Mouse (Mus musculus) adrenal gland, postnatal 36 days (tissue): ENCODE measurements around the gene Mpdu1. TPM values are rescaled to one million over a fixed set of nuclear protein-coding genes. Genes with fewer than 3 reads are reported as not detected.
"Not testable (repeated sequence)": the region's sequence is repeated elsewhere in the genome, so short reads cannot be mapped to it uniquely, and the experiment has no call there.

Experiments
- DNase-seq, 2 experiments: peaks; one replicate each; pipeline ENCODE4 v3.0.0; 2021; ENCODE audit warnings: mixed read lengths in 1 of 2
- microRNA-seq: library from miRNA; unstranded; fragments of <30 nt; microRNA quantifications from one replicate; pipeline ENCODE4 v1.2.0, GENCODE M21; 2021
- total RNA-seq, 2 experiments: library from RNA; stranded (reverse); gene quantifications; 2 replicates each; pipeline ENCODE4 v1.2.3; 2021

Gene Mpdu1
- total RNA-seq, 2 experiments from 2014 or later: 91.4 to 126 TPM

DNA sequence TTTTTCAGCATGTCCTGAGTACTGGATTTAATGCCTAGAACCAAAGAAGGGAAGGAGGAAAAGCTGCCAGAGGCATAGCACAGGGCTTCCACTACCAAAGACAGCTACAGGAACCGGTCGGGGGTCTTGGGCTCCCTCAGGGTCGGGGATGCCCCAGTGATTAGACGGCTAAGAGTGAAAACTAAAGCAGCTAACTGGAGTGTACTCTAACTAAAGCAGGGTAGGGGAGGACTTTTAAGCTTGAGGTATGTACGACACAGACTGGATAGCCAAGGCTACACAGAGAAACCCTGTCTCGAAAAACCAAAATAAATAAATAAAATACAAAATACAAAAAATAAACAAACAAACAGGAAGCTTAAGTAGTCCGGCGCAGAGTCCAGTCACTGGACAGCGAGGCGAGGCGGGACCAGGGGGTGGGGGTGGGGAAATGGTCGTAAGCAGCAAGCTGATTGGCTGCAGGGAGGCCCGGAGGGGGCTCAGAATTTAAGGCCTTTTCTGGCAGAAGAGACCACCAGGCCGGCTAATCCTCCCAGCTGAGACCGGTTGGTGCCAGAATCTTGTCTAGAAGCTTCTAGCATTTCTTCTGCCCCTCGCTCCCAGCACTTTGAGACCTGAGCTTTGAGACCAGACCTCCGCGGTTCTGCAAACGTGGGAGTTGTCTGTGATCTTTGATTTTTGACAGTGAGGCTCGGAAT lies 40.7 kb downstream of the Mpdu1 start, which contains the start of gene Sat2:
Gene Sat2 (plus strand): TSS at position 454 of the 698 bp plus-strand sequence.
- DNase-seq: peak; percentile 67 to 77

DNA sequence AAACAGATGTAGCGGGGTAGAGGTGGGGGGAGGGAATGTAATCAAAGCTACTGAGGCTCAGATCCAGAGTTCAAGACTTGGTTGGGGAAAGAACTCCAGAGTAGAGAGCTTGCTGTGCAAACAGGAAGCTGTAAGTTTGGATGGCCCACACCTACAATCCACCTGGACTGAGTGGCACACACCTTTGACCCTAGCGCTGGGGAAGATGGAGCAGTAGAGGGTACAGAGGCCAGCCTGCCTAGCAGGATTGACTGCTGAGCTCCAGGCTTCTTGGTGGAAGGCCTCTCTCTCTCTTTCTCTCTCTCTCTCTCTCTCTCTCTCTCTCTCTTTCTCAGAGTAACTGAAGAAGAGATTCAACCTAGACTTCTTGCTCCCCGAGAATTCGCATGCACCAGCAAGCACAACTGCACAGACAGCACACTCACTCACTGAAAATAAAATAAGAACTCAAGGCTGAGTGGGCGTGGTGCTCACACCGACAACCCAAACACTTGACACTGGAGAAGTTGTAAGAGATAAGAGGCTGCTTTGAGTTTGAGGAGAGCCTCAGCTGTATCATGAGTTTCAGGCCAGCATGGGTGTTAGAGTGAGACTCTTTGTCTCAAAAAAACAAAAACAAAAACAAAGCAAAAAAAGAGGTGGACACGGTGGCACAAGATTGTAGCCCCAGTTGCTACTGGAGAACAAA lies 41.9 kb downstream of the Mpdu1 start:
- no peak for DNase-seq

DNA sequence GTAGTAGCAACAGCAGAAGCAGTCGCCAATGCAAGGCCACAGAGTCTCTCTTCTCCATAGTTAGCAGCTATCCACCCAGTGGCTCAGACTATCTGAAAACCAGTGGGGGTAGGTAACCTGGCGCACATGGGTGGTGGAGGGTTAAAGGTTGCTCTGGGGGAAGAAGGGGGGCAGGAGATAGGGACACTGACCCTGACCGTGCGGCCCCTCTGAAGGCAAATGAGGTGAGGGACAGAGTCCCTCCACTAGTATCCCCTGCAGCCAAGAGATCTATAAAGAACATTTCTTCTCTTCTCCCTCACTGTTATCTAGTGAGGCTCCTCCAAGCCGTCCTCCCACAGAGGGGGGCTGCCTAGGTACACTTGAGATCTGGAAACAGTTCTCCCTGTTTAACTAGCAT lies 44.6 kb downstream of the Mpdu1 start, which contains the start of gene Shbg:
Gene Shbg (minus strand): TSS at position 101 of the 400 bp plus-strand sequence.
- no peak for DNase-seq

DNA sequence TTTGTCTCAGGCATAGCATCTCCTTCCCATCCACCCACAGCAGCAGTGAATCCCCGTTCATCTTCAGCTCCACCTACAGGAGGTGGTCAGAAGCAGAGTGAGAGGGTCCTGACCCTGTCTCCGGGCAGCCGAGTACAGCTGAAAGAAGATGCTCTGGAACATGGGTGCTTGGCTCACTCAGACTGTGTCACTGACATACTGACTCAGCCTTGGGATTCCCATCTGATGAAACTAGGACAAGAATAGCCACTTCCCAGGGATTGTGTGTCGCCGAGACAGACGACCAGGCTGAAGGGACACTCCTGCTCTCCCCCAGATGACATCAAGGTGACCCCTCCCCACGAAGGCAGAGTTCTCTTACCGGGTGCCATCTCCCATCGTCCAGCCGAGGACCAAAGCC lies 45.7 kb downstream of the Mpdu1 start:
- DNase-seq: no peak

DNA sequence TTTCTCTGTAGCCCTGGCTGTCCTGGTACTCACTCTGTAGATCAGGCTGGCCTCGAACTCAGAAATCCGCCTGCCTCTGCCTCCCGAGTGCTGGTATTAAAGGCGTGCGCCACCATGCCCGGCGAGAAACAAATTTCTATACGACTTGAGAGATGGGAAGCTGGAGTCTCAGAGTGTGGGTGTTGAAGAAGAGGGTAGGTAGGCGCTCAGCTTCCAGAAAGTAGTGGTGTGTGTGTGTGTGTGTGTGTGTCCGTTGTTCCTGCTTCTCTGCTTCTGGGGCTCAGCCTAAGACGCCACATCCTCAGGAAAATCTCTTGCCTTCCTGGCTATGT lies 48.2 kb downstream of the Mpdu1 start:
- not testable (repeated sequence) for DNase-seq

DNA sequence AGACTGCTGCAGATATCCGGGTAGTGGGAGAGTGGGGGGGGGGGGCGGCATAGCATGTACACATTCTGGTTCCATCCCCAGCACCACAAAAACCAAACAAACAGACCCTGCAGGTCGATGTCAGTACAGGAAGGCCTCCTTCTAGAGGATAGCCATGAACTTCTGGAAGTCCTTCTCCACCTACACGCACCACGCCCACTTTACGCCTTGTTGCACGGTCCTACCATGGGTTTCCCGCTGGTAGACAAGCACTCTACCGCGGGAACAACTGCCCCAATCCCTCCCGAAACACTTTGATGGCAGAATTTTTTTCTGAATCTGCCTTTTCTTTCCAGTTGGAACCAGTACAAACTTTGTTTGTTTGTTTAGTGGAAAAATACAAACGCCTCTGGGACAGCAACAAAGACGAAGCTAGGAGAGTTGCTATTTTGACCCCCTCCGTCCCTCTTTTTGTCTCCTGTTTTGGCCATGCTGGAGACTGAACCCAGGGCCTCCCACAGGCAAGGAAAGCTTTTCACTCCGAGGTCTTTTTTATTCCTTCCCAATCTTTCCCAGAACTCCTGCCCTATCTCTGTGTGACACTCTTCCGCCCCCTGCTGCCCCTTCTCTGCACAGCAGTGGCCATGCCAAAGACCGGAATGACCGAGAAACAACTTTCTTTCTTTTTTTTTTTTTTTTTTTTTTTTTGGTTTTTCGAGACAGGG lies 48.7 kb downstream of the Mpdu1 start:
- DNase-seq: peak; percentile 90 to 94

DNA sequence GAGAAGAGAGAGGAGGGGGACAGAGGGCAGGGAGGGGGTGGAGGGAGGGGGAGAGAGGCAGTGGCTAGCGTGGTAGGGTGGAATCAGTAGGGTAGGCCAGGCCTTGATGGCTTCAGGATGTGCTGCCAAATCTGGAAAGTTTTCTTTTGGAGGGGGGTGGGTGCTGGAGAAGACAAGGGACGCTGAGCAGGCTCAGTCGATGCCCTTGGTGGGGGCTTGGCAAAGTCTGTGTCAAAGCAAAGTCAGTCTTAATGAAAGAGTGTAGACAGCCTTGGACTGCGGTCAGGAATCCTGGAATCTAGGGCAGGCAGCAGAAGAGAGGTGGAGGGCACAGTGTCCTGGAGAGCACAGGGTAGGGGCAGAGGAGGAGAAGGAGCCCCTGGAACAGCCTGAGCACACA lies 51.5 kb downstream of the Mpdu1 start:
- no peak for DNase-seq

DNA sequence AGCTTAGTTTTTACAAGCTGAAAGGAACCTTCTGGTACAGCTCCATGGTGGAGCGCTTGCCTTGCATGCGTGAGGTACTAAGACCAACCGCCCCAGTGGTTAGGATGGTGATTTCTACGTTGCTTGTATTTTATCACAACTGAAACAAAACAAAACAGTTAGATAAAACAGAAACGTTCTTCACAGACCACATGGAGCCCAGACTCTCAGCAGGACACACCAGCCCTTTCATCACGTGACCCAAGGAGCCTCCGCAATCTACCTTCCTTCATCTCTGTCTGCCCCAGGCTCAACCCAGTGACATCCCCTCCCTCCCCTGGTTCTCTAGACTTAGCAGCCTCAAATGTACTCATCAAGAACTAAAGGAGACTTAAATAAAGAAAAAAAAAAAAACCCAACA lies 53.0 kb downstream of the Mpdu1 start:
- DNase-seq: no peak

DNA sequence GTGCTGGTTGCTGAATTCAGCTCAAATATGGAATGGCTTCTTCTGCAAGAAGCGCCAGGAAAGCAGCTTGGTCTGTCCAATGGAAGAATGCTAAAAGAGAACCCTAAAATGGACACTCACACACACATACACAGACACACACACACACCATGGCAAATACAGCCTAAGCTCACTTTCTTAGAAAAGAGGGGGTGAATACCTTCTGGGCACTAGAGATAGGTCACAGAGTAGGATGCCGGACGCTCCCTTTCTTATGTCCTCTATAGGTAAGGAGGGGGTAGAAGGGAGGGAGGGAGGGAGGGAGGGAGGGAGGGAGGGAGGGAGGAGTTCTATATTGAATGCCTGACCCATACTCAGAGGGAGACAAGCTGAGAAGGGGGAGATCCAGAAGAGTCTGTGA lies 53.9 kb downstream of the Mpdu1 start:
- DNase-seq: no peak

DNA sequence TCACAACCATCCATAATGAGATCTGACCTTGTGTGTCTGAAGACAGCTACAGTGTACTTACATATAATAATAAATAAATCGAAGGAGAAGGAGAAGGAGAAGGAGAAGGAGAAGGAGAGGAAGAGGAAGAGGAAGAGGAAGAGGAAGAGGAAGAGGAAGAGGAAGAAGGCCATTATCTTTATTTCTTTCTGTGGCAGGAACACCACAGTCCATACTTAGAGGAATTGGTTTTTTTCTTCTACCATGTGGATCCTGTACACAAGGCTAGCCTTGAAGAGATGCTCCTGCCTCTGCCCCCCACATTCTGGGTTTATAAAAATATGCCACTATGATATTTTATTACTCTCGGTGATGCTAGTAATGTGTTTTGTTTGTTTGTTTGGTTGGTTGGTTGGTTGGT lies 55.6 kb downstream of the Mpdu1 start:
- DNase-seq: no peak

Small RNA genes lying within 50 kb of the gene (microRNA-seq; reads per million reads assigned to microRNA genes)
- gene Mir1934: 5.5 reads per million, percentile 15 among the genes with 10 or more reads in this experiment
- not detected for gene Mir467f

Other genes starting within 250 kb of the Mpdu1 start
- 10 to 100 TPM; 31.8 to 48.0 TPM for gene Kdm6b, start 249.0 kb downstream of the Mpdu1 start, total RNA-seq
- gene Dnah2, start 113.5 kb downstream of the Mpdu1 start, total RNA-seq: under 1 TPM; 0.10 to 0.30 TPM
- gene Efnb3, start 102.4 kb downstream of the Mpdu1 start, total RNA-seq: 1 to 10 TPM in 1 of 2 experiments, under 1 TPM in 1; 0.66 to 1.1 TPM
- 1 to 10 TPM; 9.2 to 9.7 TPM for gene Wrap53, start 82.4 kb downstream of the Mpdu1 start, total RNA-seq
- 10 to 100 TPM; 63.3 to 64.7 TPM for gene Trp53, start 82.3 kb downstream of the Mpdu1 start, total RNA-seq
- gene Atp1b2, start 56.7 kb downstream of the Mpdu1 start, total RNA-seq: 10 to 100 TPM; 28.5 to 45.4 TPM
- gene Shbg, start 44.7 kb downstream of the Mpdu1 start, total RNA-seq: not detected
- gene Sat2, start 40.6 kb downstream of the Mpdu1 start, total RNA-seq: 10 to 100 TPM in 1 of 2 experiments, 1 to 10 TPM in 1; 5.7 to 11.3 TPM
- gene Fxr2, start 29.7 kb downstream of the Mpdu1 start, total RNA-seq: 10 to 100 TPM; 80.5 to 88.4 TPM
- gene Sox15, start 7.3 kb downstream of the Mpdu1 start, total RNA-seq: not detected
- 10 to 100 TPM; 20.1 to 28.6 TPM for gene Cd68, start 3.5 kb upstream of the Mpdu1 start, total RNA-seq
- gene Eif4a1, start 9.8 kb upstream of the Mpdu1 start, total RNA-seq: 100 to 1,000 TPM; 678 to 712 TPM
- 10 to 100 TPM; 70.6 to 80.4 TPM for gene Senp3, start 19.4 kb upstream of the Mpdu1 start, total RNA-seq
- 1 to 10 TPM; 1.7 to 2.5 TPM for gene Tnfsf13, start 23.1 kb upstream of the Mpdu1 start, total RNA-seq
- gene Tnfsf12, start 33.2 kb upstream of the Mpdu1 start, total RNA-seq: 10 to 100 TPM; 21.5 to 22.9 TPM
- 1 to 10 TPM; 4.0 to 4.9 TPM for gene Tnfsfm13, start 33.5 kb upstream of the Mpdu1 start, total RNA-seq
- 10 to 100 TPM; 86.4 to 90.3 TPM for gene Polr2a, start 96.0 kb upstream of the Mpdu1 start, total RNA-seq
- not detected for gene Slc35g3, start 99.3 kb upstream of the Mpdu1 start, total RNA-seq
- 10 to 100 TPM; 57.7 to 63.8 TPM for gene Zbtb4, start 103.3 kb upstream of the Mpdu1 start, total RNA-seq
- gene Chrnb1, start 133.3 kb upstream of the Mpdu1 start, total RNA-seq: 1 to 10 TPM; 1.1 to 1.8 TPM
- gene Fgf11, start 139.2 kb upstream of the Mpdu1 start, total RNA-seq: 1 to 10 TPM; 3.9 to 8.6 TPM
- gene Tmem102, start 143.0 kb upstream of the Mpdu1 start, total RNA-seq: under 1 TPM; 0.17 to 0.26 TPM
- gene Gm39566, start 152.7 kb upstream of the Mpdu1 start, total RNA-seq: not detected
- not detected for gene Spem2, start 155.8 kb upstream of the Mpdu1 start, total RNA-seq
- not detected for gene Spem1, start 159.5 kb upstream of the Mpdu1 start, total RNA-seq
- gene Nlgn2, start 175.1 kb upstream of the Mpdu1 start, total RNA-seq: 10 to 100 TPM; 14.4 to 22.3 TPM
- gene Tmem256, start 175.9 kb upstream of the Mpdu1 start, total RNA-seq: 100 to 1,000 TPM; 144 to 166 TPM
- 10 to 100 TPM; 49.3 to 50.4 TPM for gene Plscr3, start 183.7 kb upstream of the Mpdu1 start, total RNA-seq
- not detected for gene Tnk1, start 196.1 kb upstream of the Mpdu1 start, total RNA-seq
- gene Tmem95, start 215.4 kb upstream of the Mpdu1 start, total RNA-seq: not detected
- 1 to 10 TPM; 4.2 to 5.4 TPM for gene Kctd11, start 218.8 kb upstream of the Mpdu1 start, total RNA-seq
- under 1 TPM; 0.23 to 0.89 TPM for gene Acap1, start 232.9 kb upstream of the Mpdu1 start, total RNA-seq
- gene 2810408A11Rik, start 238.3 kb upstream of the Mpdu1 start, total RNA-seq: 1 to 10 TPM in 1 of 2 experiments, under 1 TPM in 1; 0.46 to 1.4 TPM
- gene Neurl4, start 238.4 kb upstream of the Mpdu1 start, total RNA-seq: 10 to 100 TPM; 42.5 to 47.5 TPM